Mouse (Mus musculus) cerebellum, adult 11 months (tissue): ENCODE measurements around the gene 1700016H13Rik.

Experiments used
- DNase-seq: peaks from one replicate; pipeline ENCODE4 v3.0.0; 2022

1700016H13Rik gene

GRCm38 (mm10) chr5:103598881-103599280, 56.9 kb downstream of the 1700016H13Rik start:
- no peak for DNase-seq

- DNase-seq = no peak
Measured at GRCm38 (mm10) chr5:103598264-103598663, 57.5 kb downstream of the 1700016H13Rik start.
